Mouse (Mus musculus): Measurements from ENCODE around the gene Selenok.

GRCm38 (mm10) chr14:29978254-29979204, 10.4 kb downstream of the Selenok start, which contains the start of gene Actr8:
- TF ChIP-seq GATA1 (IDR thresholded peaks at IDR 0.05; ENCODE audit: low read length) (no peak), TAL1 (IDR thresholded peaks at IDR 0.05; ENCODE audit: low read length) (no peak)
